In the genomic region with DNA sequence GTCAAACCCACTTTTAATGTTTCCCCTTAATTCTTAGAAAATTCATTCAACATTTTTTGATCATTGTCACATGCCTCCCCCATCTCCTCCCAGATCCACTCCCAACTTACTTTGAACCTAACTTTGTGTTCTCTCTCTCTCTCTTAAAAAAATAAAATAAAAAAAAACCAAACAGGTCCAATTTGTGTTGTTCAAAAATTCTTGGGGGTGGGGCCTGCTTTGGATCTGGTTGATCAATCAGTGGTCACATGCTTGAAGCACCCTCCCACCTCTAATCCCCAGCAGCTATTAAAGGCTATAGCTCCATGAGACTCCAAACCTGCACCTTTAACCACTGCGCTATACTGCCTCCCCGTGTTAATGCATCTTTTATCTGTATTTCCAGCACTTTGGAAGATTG, we compare ENCODE assay signal across 12 mouse cellular contexts.
"Had no signal": no experiment of that assay in that cellular context is flagged by ENCODE, and none has a peak within 500 bp of the region (broad histone marks: within the 10 kb centered on the region; RNA-seq: fewer than 3 reads in every experiment).

No protein-coding gene starts in this region.

- H3K27me3 ChIP-seq: limb, embryonic 15.5 days; neural tube, embryonic 15.5 days had no signal

- H3K4me2 ChIP-seq: limb, embryonic 15.5 days; lung, embryonic 14.5 days; neural tube, embryonic 15.5 days had no signal

- H3K36me3 ChIP-seq: limb, embryonic 15.5 days; midbrain, embryonic 10.5 days; neural tube, embryonic 15.5 days had no signal

- H3K9me3 ChIP-seq: limb, embryonic 15.5 days; midbrain, embryonic 10.5 days; neural tube, embryonic 15.5 days had no signal

- H3K27ac ChIP-seq: midbrain, embryonic 10.5 days; neural tube, embryonic 15.5 days had no signal

- H3K9ac ChIP-seq: limb, embryonic 15.5 days; lung, embryonic 14.5 days; neural tube, embryonic 15.5 days had no signal

- H3K4me3 ChIP-seq: limb, embryonic 15.5 days; midbrain, embryonic 10.5 days; myocyte; neural tube, embryonic 15.5 days had no signal

- DNase-seq: layer of hippocampus, postnatal 36 days; lung, embryonic 14.5 days; lung, postnatal 10 days; lung, postnatal 4 days; midbrain, embryonic 14.5 days; right cerebral cortex, adult 18-20 months; right cerebral cortex, postnatal 25 days; thymus, postnatal 4 days had no signal
